Mouse (Mus musculus): Measurements from ENCODE around the gene Shtn1.

- TF ChIP-seq CTCF (IDR thresholded peaks at IDR 0.05; ENCODE audit: low read depth) (no peak), EP300 (optimal IDR thresholded peaks at IDR 0.05) (no peak)
Measured at GRCm38 (mm10) chr19:58963011-58963410, 112.9 kb downstream of the Shtn1 start.

Measured in stomach, postnatal 0 days (tissue).